Mouse (Mus musculus): ENCODE results near the gene Mecr.
A peak's percentile ranks its signal among the peaks of the same experiment; 100 is the strongest.
"Not testable (repeated sequence)": the region's sequence is repeated elsewhere in the genome, so short reads cannot be mapped to it uniquely, and the experiment has no call there.

Gene Mecr

DNA sequence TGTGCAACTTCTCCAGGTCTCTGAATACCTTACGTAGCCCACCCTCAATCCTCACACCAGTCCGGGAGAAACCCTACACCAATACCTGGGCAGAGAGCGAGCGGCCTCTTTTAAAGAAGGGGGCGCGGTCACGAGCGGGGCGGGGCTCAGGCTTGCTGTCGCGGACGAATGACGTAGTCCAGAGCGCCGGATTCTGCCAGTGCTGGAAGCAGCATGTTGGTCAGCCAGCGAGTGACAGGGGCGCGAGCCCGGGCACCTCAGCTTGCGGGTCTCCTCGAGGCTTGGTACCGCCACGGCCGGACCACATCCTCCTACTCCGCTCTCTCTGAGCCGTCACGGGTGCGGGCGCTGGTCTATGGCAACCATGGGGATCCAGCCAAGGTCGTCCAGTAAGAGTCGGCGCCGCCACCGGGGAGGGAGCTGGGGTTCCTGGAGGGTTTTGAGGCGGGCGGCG lies at the start of gene Mecr:
TSS of gene Mecr (plus strand) at position 181 of the 454 bp plus-strand sequence.
- peak; percentile 94 to 95 for DNase-seq

- no peak for DNase-seq
These were observed 46.8 kb upstream of the Mecr start for GRCm38 (mm10) chr4:131796312-131797080.

DNA sequence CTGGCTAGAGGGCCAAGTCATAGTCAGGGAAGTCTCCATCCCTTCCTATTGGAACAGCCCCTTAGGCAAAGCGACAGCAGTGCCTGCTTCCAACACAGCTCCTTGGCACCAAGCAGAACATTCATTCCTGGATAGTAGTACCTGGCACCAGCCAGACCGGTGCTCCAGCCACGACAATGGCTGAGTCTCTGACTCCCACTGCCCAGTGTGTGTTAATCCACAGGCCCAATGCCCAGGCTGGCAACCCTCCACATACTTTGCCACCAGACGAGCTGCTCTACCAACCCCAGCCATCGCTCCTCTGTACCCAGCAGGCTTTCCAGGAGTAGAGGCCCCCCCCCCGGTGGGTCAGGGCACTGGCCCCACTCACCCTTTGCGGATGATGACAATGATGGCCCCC lies 45.8 kb upstream of the Mecr start:
- peak; percentile 28 to 56 for DNase-seq

GRCm38 (mm10) chr4:131797920-131798319 lies 45.4 kb upstream of the Mecr start:
- no peak for DNase-seq

GRCm38 (mm10) chr4:131798968-131799367 lies 44.3 kb upstream of the Mecr start:
- DNase-seq = no peak

- no peak for DNase-seq
These were observed 39.4 kb upstream of the Mecr start for GRCm38 (mm10) chr4:131803846-131804245.

DNA sequence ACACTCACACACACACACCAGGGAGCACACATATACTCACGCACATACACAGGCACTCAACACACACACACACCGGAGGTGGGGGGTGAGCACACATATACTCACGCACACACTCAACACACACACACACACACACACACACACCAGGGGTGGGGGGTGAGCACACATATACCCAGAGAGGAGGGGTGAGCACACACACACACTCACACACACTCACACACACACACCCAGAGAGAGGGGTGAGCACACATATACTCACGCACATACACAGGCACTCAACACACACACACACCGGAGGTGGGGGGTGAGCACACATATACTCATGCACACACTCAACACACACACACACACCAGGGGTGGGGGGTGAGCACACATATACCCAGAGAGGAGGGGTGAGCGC lies 38.5 kb upstream of the Mecr start:
- not testable (repeated sequence) for DNase-seq

DNA sequence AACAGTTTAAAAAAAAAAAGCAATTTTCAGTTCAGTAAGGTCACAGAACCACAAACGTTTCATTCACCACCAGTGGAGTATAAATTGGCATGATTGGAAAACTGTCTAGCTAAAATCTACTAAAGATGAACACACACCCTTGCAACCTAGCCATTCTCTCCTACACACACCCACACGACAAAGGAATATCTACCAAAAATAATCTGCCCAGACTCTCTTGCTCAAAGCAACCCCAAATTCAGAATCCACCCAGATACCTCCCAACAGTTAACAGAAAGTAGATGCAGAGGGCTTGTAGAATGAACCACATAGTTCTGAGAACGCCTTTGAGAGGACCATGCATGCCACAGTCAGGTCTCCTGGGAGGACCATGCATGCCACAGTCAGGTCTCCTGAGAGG lies 38.0 kb upstream of the Mecr start:
- no peak for DNase-seq

- DNase-seq = no peak
These were observed 30.8 kb upstream of the Mecr start for GRCm38 (mm10) chr4:131812458-131812857.

- no peak for DNase-seq
These were observed 29.5 kb upstream of the Mecr start for GRCm38 (mm10) chr4:131813798-131814197.

GRCm38 (mm10) chr4:131814869-131815268 lies 28.4 kb upstream of the Mecr start:
- no peak for DNase-seq

DNA sequence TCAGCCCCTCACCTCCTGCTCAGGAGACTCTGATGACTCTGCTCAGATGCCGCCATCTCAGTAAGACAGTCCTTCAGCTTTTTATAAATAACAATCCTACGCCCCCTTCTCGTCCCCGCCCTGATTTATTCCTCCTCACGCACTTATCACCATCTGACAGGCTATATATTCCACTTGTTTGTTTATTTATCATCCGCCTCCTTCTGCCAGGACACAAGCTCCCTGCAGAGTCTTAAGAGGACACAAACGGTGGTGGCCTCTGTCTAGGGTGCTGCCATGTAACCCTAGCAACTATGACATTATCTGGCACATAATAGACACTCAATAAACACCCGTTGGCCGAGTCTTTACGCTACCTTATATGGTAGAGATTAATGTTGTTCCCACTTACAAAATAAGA lies 27.5 kb upstream of the Mecr start:
- DNase-seq = no peak

DNA sequence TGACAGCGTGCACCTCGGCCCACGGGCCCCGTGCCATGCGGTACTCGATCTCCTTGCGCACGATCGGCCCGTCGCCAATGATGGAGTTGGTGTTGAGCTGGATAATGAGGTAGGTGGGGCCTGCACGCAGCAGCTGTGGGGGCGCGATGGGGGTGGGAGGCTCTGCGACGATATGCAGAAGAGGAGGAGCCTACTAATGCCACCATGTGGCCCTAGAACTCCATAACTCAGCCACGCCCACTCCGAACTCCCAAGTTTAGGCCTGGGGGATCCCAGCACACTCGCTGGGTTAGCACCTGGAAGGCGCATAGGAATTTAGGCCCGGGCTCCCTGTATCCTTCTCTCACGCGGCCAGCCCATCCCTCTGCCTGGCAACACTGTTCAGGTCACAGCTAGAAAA lies 24.3 kb upstream of the Mecr start:
- no peak for DNase-seq

DNA sequence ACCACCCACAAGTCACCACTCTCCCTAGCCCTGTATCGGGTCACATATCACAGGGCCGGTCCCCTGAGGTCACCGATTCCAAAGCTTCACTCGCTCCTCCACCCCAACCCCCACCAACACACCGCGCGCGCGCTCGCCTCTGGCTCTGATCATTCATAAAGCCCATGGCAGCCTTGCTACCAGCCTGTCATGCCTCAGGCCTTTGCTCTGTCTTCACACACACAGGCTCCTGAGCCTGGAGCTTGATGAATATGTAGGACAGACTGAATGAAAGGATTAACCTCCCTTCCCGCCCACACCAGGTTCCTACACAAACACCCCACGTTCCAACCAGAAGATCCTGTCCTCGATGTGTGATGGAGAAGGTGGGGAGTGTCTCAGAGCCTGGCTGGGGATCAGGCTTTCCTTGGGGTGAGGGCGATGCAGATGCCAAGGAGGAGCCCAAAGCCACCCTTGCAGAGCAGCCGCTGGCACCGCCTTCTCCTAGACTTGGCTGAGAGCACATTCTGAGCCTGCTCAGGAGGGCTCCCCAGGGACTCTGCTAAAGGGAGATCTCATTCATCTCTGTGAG lies 22.0 kb upstream of the Mecr start:
- DNase-seq = no peak

GRCm38 (mm10) chr4:131822583-131822982 lies 20.7 kb upstream of the Mecr start:
- no peak for DNase-seq

- DNase-seq = no peak
These were observed 18.3 kb upstream of the Mecr start for GRCm38 (mm10) chr4:131824939-131825338.

- peak in 1 of 2 experiments; percentile 32 for DNase-seq
These were observed 17.4 kb upstream of the Mecr start for GRCm38 (mm10) chr4:131825830-131826229.

DNA sequence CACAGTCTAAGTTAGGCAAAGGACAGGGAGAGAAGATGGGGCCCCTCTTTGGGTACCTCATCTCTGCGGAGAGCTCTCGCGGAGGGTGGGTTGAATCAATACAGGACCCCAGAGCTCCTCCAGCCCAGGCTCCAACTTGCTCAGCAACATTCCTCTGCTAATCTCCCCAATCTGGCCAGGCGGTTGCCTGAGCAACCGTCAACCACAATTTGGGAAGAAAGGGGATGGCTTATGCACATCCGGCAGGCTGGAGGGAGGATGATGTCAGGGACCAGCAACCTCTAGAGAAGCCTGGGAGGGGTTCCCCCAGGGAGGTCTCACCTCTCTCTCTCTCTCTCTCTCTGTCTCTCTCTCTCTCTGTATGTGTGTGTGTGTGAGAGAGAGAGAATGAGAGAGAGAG lies 16.4 kb upstream of the Mecr start:
- DNase-seq = no peak

GRCm38 (mm10) chr4:131829123-131829522 lies 14.1 kb upstream of the Mecr start:
- no peak for DNase-seq

- peak in 1 of 2 experiments; percentile 22 for DNase-seq
These were observed 11.7 kb upstream of the Mecr start for GRCm38 (mm10) chr4:131831546-131832045.

- no peak for DNase-seq
These were observed 10.4 kb upstream of the Mecr start for GRCm38 (mm10) chr4:131832759-131833407.

DNA sequence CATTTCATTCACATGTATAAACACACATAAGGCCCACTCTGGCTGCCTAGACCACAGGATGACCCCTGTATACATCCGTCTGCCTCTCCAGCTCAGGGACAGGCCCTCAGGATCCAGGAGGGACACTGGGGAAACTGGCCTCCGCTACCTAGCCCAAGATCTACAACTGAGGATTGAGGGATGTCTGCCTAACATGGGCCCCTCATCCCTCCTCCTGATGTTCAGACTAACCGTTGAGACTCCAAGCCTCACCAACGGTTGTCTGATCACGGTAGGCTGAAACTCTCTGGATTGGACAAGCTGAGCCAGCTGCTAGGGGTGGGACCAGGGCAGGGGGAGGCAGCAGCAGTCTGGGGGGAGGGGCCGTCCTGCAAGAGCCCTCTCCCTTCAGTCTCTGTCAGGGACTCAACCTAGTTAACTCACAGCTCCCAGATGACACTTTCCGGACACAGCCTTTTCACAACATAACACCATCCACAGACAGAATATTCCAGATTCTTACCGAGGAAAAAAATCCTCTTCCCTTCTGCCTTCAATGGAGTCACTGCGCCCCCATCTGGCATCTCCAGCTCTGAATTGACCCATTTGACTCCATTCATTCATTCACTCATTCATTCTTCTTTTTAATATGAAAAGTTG lies 9.2 kb upstream of the Mecr start:
- DNase-seq = peak; percentile 26 to 28

DNA sequence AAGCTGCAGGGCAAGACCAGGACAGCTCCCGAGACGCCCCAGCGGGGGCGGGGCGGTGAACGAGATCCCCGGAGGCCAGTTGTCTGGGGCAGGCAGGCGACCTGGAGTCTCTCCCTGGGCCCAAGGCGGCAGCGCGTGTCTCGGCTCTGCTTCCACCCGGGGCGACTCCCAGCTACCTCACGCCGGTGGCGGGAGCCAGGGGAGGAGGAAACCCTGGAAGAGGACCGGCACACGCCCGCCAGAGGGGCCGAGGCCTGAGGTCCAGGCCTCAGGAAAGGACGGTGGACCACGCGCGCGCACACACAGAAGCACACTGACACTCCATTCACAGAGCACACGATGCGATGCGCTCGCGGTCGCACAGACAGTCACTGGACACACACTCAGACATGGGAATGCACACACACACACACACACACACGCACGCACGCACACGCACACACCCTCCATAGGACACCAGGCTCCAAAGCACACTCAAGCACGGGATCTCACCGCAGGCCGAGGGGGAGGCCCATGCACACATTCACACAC lies 6.9 kb upstream of the Mecr start:
- DNase-seq = peak; percentile 24 to 39
